In genomic region chr17:26511816-26512774, GRCm38 (mm10) we compare ENCODE assay signal across 8 mouse cellular contexts. TPM values are rescaled to one million over a fixed set of nuclear protein-coding genes. Genes with fewer than 3 reads are reported as not detected.
DNase-seq lines count a peak whose midpoint lies in the region; ATAC-seq and TF ChIP-seq lines count a peak whose summit lies in the region.

No protein-coding gene starts in this region.

- no peak overlapping the region for H3K4me2 ChIP-seq in lung, embryonic 16.5 days (ENCODE audit: low read depth, low read length)
- no peak overlapping the region for H3K4me2 ChIP-seq in midbrain, embryonic 11.5 days
- no peak overlapping the region for H3K4me2 ChIP-seq in midbrain, postnatal 0 days (ENCODE audit: low read depth, low read length, poor library complexity, severe bottlenecking)

- no peak overlapping the region for H3K4me3 ChIP-seq in heart, embryonic 10.5 days
- H3K4me3 ChIP-seq in lung, embryonic 16.5 days (ENCODE audit: low read length): no peak overlapping the region
- no peak overlapping the region for H3K4me3 ChIP-seq in midbrain, embryonic 11.5 days (ENCODE audit: low read depth, low read length)
- no peak overlapping the region for H3K4me3 ChIP-seq in midbrain, postnatal 0 days (ENCODE audit: low read depth, low read length)

- 67% methylated on average over 7 of the region's 7 CpGs for WGBS in heart, embryonic 10.5 days
- 48% methylated on average over 7 of the region's 7 CpGs for WGBS in lung, embryonic 16.5 days
- 72% methylated on average over 7 of the region's 7 CpGs for WGBS in midbrain, embryonic 11.5 days
- 69% methylated on average over 7 of the region's 7 CpGs for WGBS in midbrain, postnatal 0 days

- 0 out of 2 replicates have a peak, but pooled peaks cover 9% of the 10 kb centered on the region for H3K27me3 ChIP-seq in heart, embryonic 10.5 days (ENCODE audit: insufficient read depth, poor library complexity, severe bottlenecking)
- H3K27me3 ChIP-seq in lung, embryonic 16.5 days (ENCODE audit: control insufficient read depth, insufficient read depth, low read depth, low read length): no peaks in the 10 kb centered on the region
- no peaks in the 10 kb centered on the region for H3K27me3 ChIP-seq in midbrain, embryonic 11.5 days (ENCODE audit: control insufficient read depth, insufficient read depth, low read length)
- H3K27me3 ChIP-seq in midbrain, postnatal 0 days (ENCODE audit: insufficient read depth, low read length): no peaks in the 10 kb centered on the region

- TF ChIP-seq CTCF in midbrain, postnatal 0 days (IDR thresholded peaks at IDR 0.05): no peak

- H3K9ac ChIP-seq in lung, embryonic 16.5 days (ENCODE audit: low read length): peak overlapping the region; percentile 20
- no peak overlapping the region for H3K9ac ChIP-seq in midbrain, embryonic 11.5 days (ENCODE audit: low read length)
- H3K9ac ChIP-seq in midbrain, postnatal 0 days (replicated peaks; ENCODE audit: low read length, poor library complexity, severe bottlenecking): no peak overlapping the region

- H3K4me1 ChIP-seq in heart, embryonic 10.5 days: peaks cover 49% of the 10 kb centered on the region
- peaks cover 39% of the 10 kb centered on the region for H3K4me1 ChIP-seq in lung, embryonic 16.5 days (replicated peaks; ENCODE audit: control insufficient read depth, insufficient read depth, low read length)
- H3K4me1 ChIP-seq in midbrain, embryonic 11.5 days (ENCODE audit: control insufficient read depth, insufficient read depth, low read length): peaks cover 4% of the 10 kb centered on the region
- H3K4me1 ChIP-seq in midbrain, postnatal 0 days (ENCODE audit: insufficient read depth, low read length): no peaks in the 10 kb centered on the region

- peak; percentile 70 for DNase-seq in kidney, postnatal 10 days
- DNase-seq in kidney, adult 18-20 months: no peak
- DNase-seq in MN1 (ENCODE audit: low spot score): peak; percentile 85
- peak; percentile 75 for DNase-seq in heart, embryonic 10.5 days (ENCODE audit: low spot score)
- DNase-seq in midbrain, embryonic 11.5 days (ENCODE audit: low spot score, missing footprints): no peak
- DNase-seq in midbrain, postnatal 0 days (ENCODE audit: low spot score): no peak
- DNase-seq in cerebellum, postnatal 4 days (ENCODE audit: low spot score in 2 of 2): no peak

- ATAC-seq in lung, embryonic 16.5 days (ENCODE audit: low read depth): peak; percentile 31
- ATAC-seq in midbrain, embryonic 11.5 days (ENCODE audit: low FRiP score): no peak
- no peak for ATAC-seq in midbrain, postnatal 0 days (ENCODE audit: low FRiP score)

- peak overlapping the region; percentile 82; the same call in 1 of the 2 replicates for H3K27ac ChIP-seq in heart, embryonic 10.5 days
- peak overlapping the region; percentile 23 for H3K27ac ChIP-seq in lung, embryonic 16.5 days (ENCODE audit: low read length)
- H3K27ac ChIP-seq in midbrain, embryonic 11.5 days (ENCODE audit: low read depth, low read length): no peak overlapping the region
- no peak overlapping the region for H3K27ac ChIP-seq in midbrain, postnatal 0 days (ENCODE audit: low read depth, low read length)

- H3K36me3 ChIP-seq in heart, embryonic 10.5 days: no peaks in the 10 kb centered on the region
- no peaks in the 10 kb centered on the region for H3K36me3 ChIP-seq in lung, embryonic 16.5 days (ENCODE audit: control insufficient read depth, insufficient read depth, low read length)
- H3K36me3 ChIP-seq in midbrain, embryonic 11.5 days (ENCODE audit: control insufficient read depth, insufficient read depth, low read length): no peaks in the 10 kb centered on the region
- no peaks in the 10 kb centered on the region for H3K36me3 ChIP-seq in midbrain, postnatal 0 days (ENCODE audit: insufficient read depth, low read length)

- H3K9me3 ChIP-seq in heart, embryonic 10.5 days: no peaks in the 10 kb centered on the region
- no peaks in the 10 kb centered on the region for H3K9me3 ChIP-seq in lung, embryonic 16.5 days (ENCODE audit: control insufficient read depth, low read length)
- no peaks in the 10 kb centered on the region for H3K9me3 ChIP-seq in midbrain, embryonic 11.5 days (ENCODE audit: control insufficient read depth, low read length)
- no peaks in the 10 kb centered on the region for H3K9me3 ChIP-seq in midbrain, postnatal 0 days (ENCODE audit: low read length)

RNA-seq across cellular contexts. Expression of gene Ergic1, which starts 49.2 kb away (rescaled TPM):
- polyA plus RNA-seq in heart, embryonic 10.5 days (2016; fragmentation: Nextera tagmentation; extraction: Ambion mirVana): 130 and 150 TPM in 2 replicates
- 84.3 and 94.6 TPM in 2 replicates for polyA plus RNA-seq in lung, embryonic 16.5 days (2015; fragmentation: Nextera tagmentation; extraction: Ambion mirVana)
- 129 and 130 TPM in 2 replicates for polyA plus RNA-seq in midbrain, embryonic 11.5 days (2014; fragmentation: Nextera tagmentation; extraction: Ambion mirVana)
- total RNA-seq in midbrain, postnatal 0 days (2014; rRNA removed): 202 and 216 TPM in 2 replicates
- 99.6 and 103 TPM in 2 replicates for polyA plus RNA-seq in midbrain, postnatal 0 days (2015; fragmentation: Nextera tagmentation; extraction: Ambion mirVana)

RNA-seq across cellular contexts. Expression of gene Dusp1, which starts 49.8 kb away (rescaled TPM):
- 28.8 and 31.5 TPM in 2 replicates for polyA plus RNA-seq in heart, embryonic 10.5 days (2016; fragmentation: Nextera tagmentation; extraction: Ambion mirVana)
- polyA plus RNA-seq in lung, embryonic 16.5 days (2015; fragmentation: Nextera tagmentation; extraction: Ambion mirVana): 25.2 and 28.4 TPM in 2 replicates
- polyA plus RNA-seq in midbrain, embryonic 11.5 days (2014; fragmentation: Nextera tagmentation; extraction: Ambion mirVana): 30.2 TPM in 2 replicates
- total RNA-seq in midbrain, postnatal 0 days (2014; rRNA removed): 42.0 and 46.8 TPM in 2 replicates
- polyA plus RNA-seq in midbrain, postnatal 0 days (2015; fragmentation: Nextera tagmentation; extraction: Ambion mirVana): 25.5 and 26.0 TPM in 2 replicates

Comparison
In these comparisons a context has a peak if more than half of its experiments do, and no peak if none do; other contexts are left out.
1. DNase-seq: peak in kidney, postnatal 10 days (single experiment), MN1 (single experiment) and heart, embryonic 10.5 days (single experiment); none in kidney, adult 18-20 months (single experiment), midbrain, embryonic 11.5 days (single experiment), midbrain, postnatal 0 days (single experiment) and cerebellum, postnatal 4 days (0 of 2).
2. H3K27ac ChIP-seq: peak in heart, embryonic 10.5 days (single experiment) and lung, embryonic 16.5 days (single experiment); none in midbrain, embryonic 11.5 days (single experiment) and midbrain, postnatal 0 days (single experiment).